Mouse (Mus musculus) intestine, embryonic 15.5 days (tissue): ENCODE measurements around the gene Zbtb9. TPM values are rescaled to one million over a fixed set of nuclear protein-coding genes. Genes with fewer than 3 reads are reported as not detected.

Experiments used
- ATAC-seq: fragments of 200-750 bp; cut with Nextera tagmentation; 2 replicates; pipeline ENCODE4 v1.8.0; 2017; ENCODE audit warnings: moderate TSS enrichment, moderate library complexity
- H3K27ac ChIP-seq: fragments of 300-500 bp; sonication (generic); 2 replicates; pipeline ENCODE4 v1.5.1; 2015; ENCODE audit warnings: mild to moderate bottlenecking, inconsistent platforms
- H3K27me3 ChIP-seq: fragments of 300-500 bp; sonication (generic); replicated peaks from 2 replicates; pipeline ENCODE4 v1.6.1; 2015; ENCODE audit warnings: inconsistent platforms
- H3K36me3 ChIP-seq: fragments of 300-500 bp; sonication (generic); 2 replicates; pipeline ENCODE4 v1.6.1; 2015; ENCODE audit warnings: inconsistent platforms
- H3K4me1 ChIP-seq: fragments of 300-500 bp; sonication (generic); replicated peaks from 2 replicates; pipeline ENCODE4 v1.6.1; 2015; ENCODE audit warnings: inconsistent platforms
- H3K4me2 ChIP-seq: fragments of 300-500 bp; sonication (generic); replicated peaks from 2 replicates; pipeline ENCODE4 v1.6.1; 2015; ENCODE audit warnings: mild to moderate bottlenecking, inconsistent platforms
- H3K4me3 ChIP-seq: fragments of 300-500 bp; sonication (generic); replicated peaks from 2 replicates; pipeline ENCODE4 v1.5.1; 2015; ENCODE audit warnings: inconsistent platforms
- H3K9ac ChIP-seq: fragments of 300-500 bp; sonication (generic); 2 replicates; pipeline ENCODE4 v1.6.1; 2015; ENCODE audit warnings: inconsistent platforms
- H3K9me3 ChIP-seq: fragments of 300-500 bp; sonication (generic); 2 replicates; pipeline ENCODE4 v1.6.1; 2016; ENCODE audit warnings: inconsistent platforms
- WGBS: fragments of 180-500 bp; shearing (Covaris S2); methylation state at CpG from one replicate; pipeline ENCODE4 v1.1.7; 2015; 5-methylcytosine and 5-hydroxymethylcytosine counted together
- polyA plus RNA-seq: library from polyadenylated mRNA; unstranded; fragments of >200 nt; fragmentation: Nextera tagmentation; extraction: Ambion mirVana; gene quantifications from 2 replicates; pipeline ENCODE4 v1.2.1, GENCODE M21; 2015

Gene Zbtb9
- polyA plus RNA-seq, 1 experiment from 2014 or later, result 14.0 TPM

DNA sequence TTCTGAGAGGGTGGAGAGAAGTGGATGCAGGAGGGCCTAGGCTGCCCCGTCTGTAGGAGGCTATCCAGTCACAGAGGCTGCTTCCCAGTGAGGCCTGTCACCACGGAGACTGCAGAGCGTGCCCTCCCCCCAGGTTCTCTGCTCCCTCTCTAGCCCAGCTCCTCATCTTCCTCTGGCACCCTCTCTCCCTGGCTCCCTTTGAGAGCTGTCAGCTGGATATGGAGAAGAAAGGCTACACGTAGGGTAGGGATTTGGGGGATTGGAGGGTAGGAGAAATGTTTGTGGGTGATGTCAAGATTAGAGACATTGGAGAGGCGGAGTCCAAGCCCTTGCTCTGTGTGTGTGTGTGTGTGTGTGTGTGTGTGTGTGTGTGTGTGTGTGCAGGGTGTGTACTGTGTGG lies 23.1 kb upstream of the Zbtb9 start:
- Histone ChIP-seq H3K4me1 (peaks cover 67% of the 10 kb centered on the region), H3K9me3 (no peaks in the 10 kb centered on the region), H3K4me2 (peak overlapping the region; percentile 98), H3K4me3 (no peak overlapping the region), H3K27ac (0 out of 2 replicates have a peak overlapping the region, but pooled peaks have one; percentile 60), H3K9ac (0 out of 2 replicates have a peak overlapping the region, but pooled peaks have one; percentile 71), H3K36me3 (no peaks in the 10 kb centered on the region), H3K27me3 (no peaks in the 10 kb centered on the region)
- 55% methylated on average over 5 of the region's 5 CpGs for WGBS
- no peak for ATAC-seq

DNA sequence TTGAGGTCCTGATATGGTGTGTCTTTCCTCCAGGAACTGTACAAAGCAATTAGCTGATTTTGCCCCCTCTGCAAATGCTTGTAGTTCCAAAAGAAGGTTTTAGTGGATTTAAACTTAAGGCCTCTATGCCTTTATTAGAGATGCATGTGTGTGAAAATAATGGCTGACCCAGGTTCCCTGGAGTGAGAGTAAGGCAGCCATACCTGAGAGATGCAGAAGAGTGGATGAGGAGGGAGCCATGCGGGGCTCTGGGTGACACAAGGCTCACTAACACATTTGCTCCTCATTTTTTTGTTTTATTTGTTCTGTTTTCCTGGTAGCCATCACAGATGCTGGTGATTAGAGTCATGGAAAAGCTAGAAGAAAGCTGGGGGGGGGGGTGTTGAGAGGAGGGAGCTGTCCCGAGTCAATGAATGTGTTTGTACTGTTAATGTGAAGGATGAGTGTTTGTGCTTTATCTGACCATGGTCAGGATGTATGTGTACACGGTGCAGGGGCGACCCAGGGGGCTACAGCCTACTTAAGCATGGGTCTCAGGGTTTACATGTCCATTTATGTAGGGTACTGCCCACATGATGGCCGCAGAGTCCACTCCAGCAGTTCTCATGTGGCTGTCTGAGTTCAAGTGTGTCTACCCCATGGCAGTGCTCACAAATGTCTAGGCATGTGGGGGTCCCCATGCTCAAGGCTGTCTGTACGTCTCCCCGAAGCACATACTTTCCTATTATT lies 22.2 kb upstream of the Zbtb9 start:
- H3K4me1 ChIP-seq, result peaks cover 67% of the 10 kb centered on the region
- H3K36me3 ChIP-seq, result no peaks in the 10 kb centered on the region
- peak overlapping the region; percentile 28 for H3K4me3 ChIP-seq
- no peaks in the 10 kb centered on the region for H3K9me3 ChIP-seq
- H3K4me2 ChIP-seq, result peak overlapping the region; percentile 58
- H3K27me3 ChIP-seq, result no peaks in the 10 kb centered on the region
- no peak for ATAC-seq
- WGBS, result 38% methylated on average over 7 of the region's 7 CpGs
- H3K9ac ChIP-seq, result peak overlapping the region; percentile 2; the same call in 1 of the 2 replicates
- H3K27ac ChIP-seq, result no peak overlapping the region

DNA sequence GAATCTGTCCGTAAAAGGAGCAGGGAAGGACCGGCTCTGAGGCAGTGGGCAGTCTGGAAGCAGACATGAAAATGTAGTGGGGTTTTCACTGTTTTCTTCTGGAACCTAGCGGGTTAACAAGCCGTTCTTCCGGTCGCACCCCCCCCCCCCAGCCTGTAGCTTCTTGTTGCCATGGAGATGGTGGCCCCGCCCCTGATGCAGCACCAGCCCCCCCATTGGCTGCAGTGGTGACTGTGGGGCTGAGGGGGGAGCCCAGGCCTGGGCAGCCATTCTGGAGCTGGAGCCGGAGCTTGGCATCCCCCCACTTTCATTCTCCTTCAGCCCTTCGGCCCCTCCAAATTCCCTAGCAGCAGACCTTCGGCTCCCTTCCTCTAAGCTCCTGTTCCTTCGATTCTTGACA lies 21.6 kb upstream of the Zbtb9 start:
- H3K36me3 ChIP-seq, result 0 out of 2 replicates have a peak, but pooled peaks cover 3% of the 10 kb centered on the region
- no peaks in the 10 kb centered on the region for H3K27me3 ChIP-seq
- 3% methylated on average over 10 of the region's 11 CpGs for WGBS
- no peaks in the 10 kb centered on the region for H3K9me3 ChIP-seq
- ATAC-seq, result peak; percentile 21; the same call in 1 of the 2 replicates
- H3K4me3 ChIP-seq, result peak overlapping the region; percentile 28
- peak overlapping the region; percentile 58 for H3K4me2 ChIP-seq
- peaks cover 61% of the 10 kb centered on the region for H3K4me1 ChIP-seq
- peak overlapping the region; percentile 2; the same call in 1 of the 2 replicates for H3K9ac ChIP-seq
- H3K27ac ChIP-seq, result no peak overlapping the region

DNA sequence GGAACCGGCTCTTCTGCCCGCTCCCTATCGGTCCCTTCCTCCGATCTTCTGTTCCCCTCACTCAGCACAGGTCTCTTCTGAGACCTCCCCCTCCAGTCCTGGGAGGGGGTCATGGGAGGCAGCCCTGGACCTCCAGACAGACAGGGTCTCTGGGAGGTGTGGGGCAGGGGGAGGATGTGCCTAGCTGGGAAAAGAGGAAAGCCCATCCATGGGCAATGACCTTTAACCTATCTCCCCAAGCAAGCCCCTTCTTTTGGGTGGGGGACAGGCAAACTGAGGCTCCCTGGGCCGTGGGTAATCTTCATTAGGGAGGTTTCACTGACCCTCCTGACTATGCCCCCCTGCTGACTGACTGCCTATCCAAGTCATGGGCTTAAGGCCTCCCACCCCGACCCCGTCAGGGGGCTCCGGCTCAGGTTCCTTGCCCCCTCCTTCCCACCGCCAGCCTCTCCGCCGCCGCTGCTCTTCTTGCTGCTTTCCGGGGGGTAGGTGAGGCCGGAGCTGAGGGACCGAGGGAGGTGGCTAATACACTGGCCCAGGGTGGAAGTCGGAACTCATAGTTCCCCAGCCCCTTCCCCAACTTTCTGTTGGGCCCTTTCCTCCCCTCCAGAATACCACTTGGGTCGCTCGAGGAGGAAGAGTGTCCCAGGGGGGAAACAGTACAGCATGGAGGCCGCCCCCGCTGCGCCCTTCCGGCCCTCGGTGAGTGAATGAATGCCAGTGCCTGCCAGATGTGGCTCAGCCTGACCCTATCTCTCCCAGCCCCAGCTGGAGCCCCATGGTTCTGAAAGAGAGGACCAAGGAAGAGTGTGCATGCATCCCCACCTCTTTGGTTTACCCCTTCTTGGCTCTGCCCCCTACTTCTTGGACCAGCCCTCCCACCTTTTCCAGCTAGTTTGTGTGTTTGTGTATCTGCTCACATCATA lies 20.8 kb upstream of the Zbtb9 start:
- Histone ChIP-seq H3K4me3 (peak overlapping the region; percentile 28), H3K27me3 (no peaks in the 10 kb centered on the region), H3K4me2 (peak overlapping the region; percentile 58), H3K27ac (no peak overlapping the region), H3K9me3 (no peaks in the 10 kb centered on the region), H3K9ac (0 out of 2 replicates have a peak overlapping the region, but pooled peaks have one; percentile 2), H3K36me3 (0 out of 2 replicates have a peak, but pooled peaks cover 3% of the 10 kb centered on the region), H3K4me1 (peaks cover 53% of the 10 kb centered on the region)
- 35% methylated on average over 23 of the region's 23 CpGs for WGBS
- ATAC-seq, result no peak

DNA sequence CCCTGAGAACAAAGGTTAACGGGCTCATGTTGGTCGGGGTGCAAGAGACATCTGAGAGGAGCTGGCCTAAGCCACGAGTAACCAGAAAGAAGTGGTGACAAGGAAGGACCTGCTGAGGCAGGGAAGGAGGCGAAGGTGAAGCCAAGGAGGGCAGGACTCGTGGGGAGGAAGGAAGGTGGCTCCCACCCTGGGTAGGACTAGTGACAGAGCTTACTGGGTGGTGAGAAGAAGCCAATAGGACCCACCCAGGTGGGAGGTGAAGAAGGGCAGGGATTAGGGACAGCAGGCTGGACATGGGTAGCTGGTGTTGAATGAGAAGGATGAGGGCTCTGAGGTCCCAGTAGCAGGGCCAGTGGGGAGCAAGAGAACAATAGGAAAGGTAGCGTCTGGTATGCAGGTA lies 19.8 kb upstream of the Zbtb9 start:
- H3K27ac ChIP-seq, result no peak overlapping the region
- no peak for ATAC-seq
- H3K9ac ChIP-seq, result no peak overlapping the region; the same call in 1 of the 2 replicates
- no peak overlapping the region for H3K4me3 ChIP-seq
- peak overlapping the region; percentile 55 for H3K4me2 ChIP-seq
- H3K36me3 ChIP-seq, result 0 out of 2 replicates have a peak, but pooled peaks cover 5% of the 10 kb centered on the region
- WGBS, result 49% methylated on average over 6 of the region's 6 CpGs
- peaks cover 47% of the 10 kb centered on the region for H3K4me1 ChIP-seq
- no peaks in the 10 kb centered on the region for H3K9me3 ChIP-seq
- H3K27me3 ChIP-seq, result no peaks in the 10 kb centered on the region

DNA sequence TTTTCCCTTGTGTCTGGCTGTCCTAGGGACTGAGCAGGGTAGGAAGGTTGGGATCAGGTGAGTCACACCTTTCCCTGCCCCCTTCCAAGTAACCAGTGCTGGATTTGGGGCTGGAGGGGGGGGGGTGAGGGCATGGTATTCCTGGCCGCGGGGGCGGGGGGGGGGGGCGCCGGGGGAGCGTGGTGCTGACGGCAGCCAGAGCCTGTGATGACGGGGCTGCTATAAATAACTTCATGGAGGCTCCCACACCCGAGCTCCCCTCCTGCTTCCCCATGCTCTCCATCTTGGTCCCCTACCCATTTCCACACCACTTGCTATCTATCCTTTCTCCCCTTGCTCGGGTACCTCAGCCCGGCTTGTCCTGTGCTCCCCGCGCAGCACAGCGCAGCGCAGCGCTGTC lies 19.2 kb upstream of the Zbtb9 start:
- Histone ChIP-seq H3K36me3 (0 out of 2 replicates have a peak, but pooled peaks cover 5% of the 10 kb centered on the region), H3K9ac (peak overlapping the region; percentile 30; the same call in 1 of the 2 replicates), H3K27ac (no peak overlapping the region), H3K9me3 (no peaks in the 10 kb centered on the region), H3K27me3 (no peaks in the 10 kb centered on the region), H3K4me2 (peak overlapping the region; percentile 55), H3K4me3 (peak overlapping the region; percentile 11), H3K4me1 (peaks cover 47% of the 10 kb centered on the region)
- ATAC-seq, result 0 out of 2 replicates have a peak, but pooled peaks have one; percentile 18
- WGBS, result 38% methylated on average over 7 of the region's 16 CpGs

DNA sequence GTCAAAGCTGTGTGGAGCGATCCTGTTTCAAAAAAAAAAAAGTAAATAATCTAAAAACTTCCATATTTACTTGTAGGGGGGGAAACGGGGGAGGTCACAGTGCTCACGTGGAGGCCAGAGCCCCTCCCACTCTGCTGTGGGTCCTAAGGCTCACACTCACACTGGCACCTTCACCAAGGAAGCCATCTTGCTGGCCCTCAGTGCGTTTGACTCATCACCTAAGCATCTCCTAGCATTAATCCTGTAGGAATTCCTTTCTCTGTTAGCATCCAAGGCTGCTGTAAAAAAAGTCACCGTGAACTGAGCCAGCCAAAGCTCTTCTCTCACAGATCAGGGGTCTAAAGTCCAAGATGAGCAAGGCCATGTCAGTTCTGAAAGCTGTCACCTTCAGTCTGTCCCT lies 16.7 kb upstream of the Zbtb9 start:
- H3K36me3 ChIP-seq, result peaks cover 12% of the 10 kb centered on the region; the same call in 1 of the 2 replicates
- no peak for ATAC-seq
- 76% methylated on average over 5 of the region's 5 CpGs for WGBS

DNA sequence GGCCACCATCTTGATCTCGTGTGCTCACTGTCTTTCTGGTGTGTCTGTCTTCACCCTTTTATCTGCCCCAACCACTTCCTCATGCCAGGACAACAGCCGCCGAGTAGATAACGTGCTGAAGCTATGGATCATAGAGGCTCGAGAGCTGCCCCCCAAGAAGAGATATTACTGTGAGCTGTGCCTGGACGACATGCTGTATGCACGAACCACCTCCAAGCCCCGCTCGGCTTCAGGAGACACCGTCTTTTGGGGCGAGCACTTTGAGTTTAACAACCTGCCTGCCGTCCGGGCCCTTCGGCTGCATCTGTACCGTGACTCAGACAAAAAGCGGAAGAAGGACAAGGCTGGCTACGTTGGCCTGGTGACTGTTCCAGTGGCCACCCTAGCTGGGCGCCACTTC lies 16.1 kb upstream of the Zbtb9 start:
- no peak overlapping the region for H3K9ac ChIP-seq
- no peak overlapping the region for H3K4me2 ChIP-seq
- peaks cover 22% of the 10 kb centered on the region for H3K4me1 ChIP-seq
- peaks cover 16% of the 10 kb centered on the region; the same call in 1 of the 2 replicates for H3K36me3 ChIP-seq
- ATAC-seq, result no peak
- H3K27me3 ChIP-seq, result no peaks in the 10 kb centered on the region
- no peak overlapping the region for H3K4me3 ChIP-seq
- no peak overlapping the region for H3K27ac ChIP-seq
- 85% methylated on average over 18 of the region's 18 CpGs for WGBS
- H3K9me3 ChIP-seq, result no peaks in the 10 kb centered on the region

More for the DNA sequence above, 16.7 kb upstream of the Zbtb9 start:
- H3K9ac ChIP-seq, result no peak overlapping the region
- H3K4me3 ChIP-seq, result no peak overlapping the region
- no peaks in the 10 kb centered on the region for H3K9me3 ChIP-seq
- H3K4me1 ChIP-seq, result peaks cover 24% of the 10 kb centered on the region
- H3K4me2 ChIP-seq, result no peak overlapping the region
- H3K27ac ChIP-seq, result no peak overlapping the region
- no peaks in the 10 kb centered on the region for H3K27me3 ChIP-seq

DNA sequence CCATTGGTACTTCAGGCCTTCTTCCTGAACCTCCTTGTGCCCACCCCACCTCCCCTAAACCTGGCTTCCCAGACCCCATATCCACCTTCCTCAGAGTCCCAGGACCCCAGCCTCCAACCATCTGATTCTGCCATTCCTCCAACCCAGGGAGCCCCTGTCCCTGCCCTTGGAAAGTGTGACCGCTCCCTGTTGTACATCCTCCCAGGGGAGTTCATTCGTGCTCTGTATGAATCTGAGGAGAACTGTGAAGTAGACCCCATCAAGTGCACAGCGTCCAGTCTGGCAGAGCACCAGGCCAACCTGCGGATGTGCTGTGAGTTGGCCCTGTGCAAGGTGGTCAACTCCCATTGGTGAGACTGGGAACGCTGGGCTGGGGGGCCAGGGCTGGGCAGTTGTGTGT lies 15.1 kb upstream of the Zbtb9 start:
- H3K4me1 ChIP-seq, result peaks cover 12% of the 10 kb centered on the region
- H3K27ac ChIP-seq, result no peak overlapping the region
- WGBS, result 96% methylated on average over 5 of the region's 5 CpGs
- H3K36me3 ChIP-seq, result peaks cover 16% of the 10 kb centered on the region; the same call in 1 of the 2 replicates
- H3K27me3 ChIP-seq, result no peaks in the 10 kb centered on the region
- no peak for ATAC-seq
- H3K4me3 ChIP-seq, result no peak overlapping the region
- H3K9me3 ChIP-seq, result no peaks in the 10 kb centered on the region
- no peak overlapping the region for H3K9ac ChIP-seq
- H3K4me2 ChIP-seq, result no peak overlapping the region

DNA sequence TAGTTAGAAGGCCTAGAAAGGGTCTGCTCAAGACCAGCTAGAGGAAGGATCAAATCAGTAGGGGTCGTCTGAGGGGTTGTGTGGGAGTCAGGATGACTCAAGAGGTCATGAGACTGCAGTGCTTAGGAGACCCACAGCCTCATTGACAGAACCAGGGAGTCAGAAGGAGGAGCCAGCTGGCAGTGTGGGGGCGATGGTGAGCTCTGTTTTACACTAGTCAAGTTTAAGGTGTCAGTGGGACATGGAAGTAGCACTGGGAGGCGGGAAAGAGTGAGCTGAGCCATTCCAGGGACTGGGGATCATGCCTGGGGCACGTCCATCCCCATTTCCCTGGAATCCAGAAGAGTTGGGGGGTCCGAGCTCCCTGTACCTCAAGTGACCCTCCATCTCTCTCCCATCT lies 14.1 kb upstream of the Zbtb9 start:
- Histone ChIP-seq H3K27ac (no peak overlapping the region), H3K4me2 (no peak overlapping the region), H3K4me1 (peaks cover 2% of the 10 kb centered on the region), H3K36me3 (peaks cover 16% of the 10 kb centered on the region; the same call in 1 of the 2 replicates), H3K9me3 (no peaks in the 10 kb centered on the region), H3K4me3 (no peak overlapping the region), H3K9ac (no peak overlapping the region), H3K27me3 (no peaks in the 10 kb centered on the region)
- no peak for ATAC-seq
- WGBS, result 58% methylated on average over 5 of the region's 5 CpGs

DNA sequence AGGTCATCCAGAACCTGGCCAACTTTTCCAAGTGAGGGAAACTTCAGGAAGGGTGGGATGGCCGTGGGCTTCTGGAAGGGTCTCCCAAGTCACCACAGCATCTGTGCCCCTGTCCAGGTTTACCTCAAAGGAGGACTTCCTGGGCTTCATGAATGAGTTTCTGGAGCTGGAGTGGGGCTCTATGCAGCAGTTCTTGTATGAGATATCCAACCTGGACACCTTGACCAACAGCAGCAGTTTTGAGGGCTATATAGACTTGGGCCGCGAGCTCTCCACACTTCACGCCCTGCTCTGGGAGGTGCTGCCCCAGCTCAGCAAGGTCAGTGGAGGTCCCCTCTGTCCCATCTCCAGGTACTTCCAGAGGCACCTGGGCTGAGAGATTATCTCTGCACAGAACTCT lies 13.2 kb upstream of the Zbtb9 start:
- ATAC-seq, result no peak
- H3K9ac ChIP-seq, result no peak overlapping the region
- WGBS, result 91% methylated on average over 4 of the region's 4 CpGs
- no peaks in the 10 kb centered on the region for H3K27me3 ChIP-seq
- H3K4me1 ChIP-seq, result no peaks in the 10 kb centered on the region
- H3K36me3 ChIP-seq, result peaks cover 18% of the 10 kb centered on the region; the same call in 1 of the 2 replicates
- no peak overlapping the region for H3K27ac ChIP-seq
- no peak overlapping the region for H3K4me3 ChIP-seq
- no peak overlapping the region for H3K4me2 ChIP-seq
- no peaks in the 10 kb centered on the region for H3K9me3 ChIP-seq
